Mouse (Mus musculus) limb, embryonic 10.5 days (tissue): ENCODE results near the gene Atrip. TPM values are rescaled to one million over a fixed set of nuclear protein-coding genes. Genes with fewer than 3 reads are reported as not detected.

Source experiments
- DNase-seq: peaks from one replicate; pipeline ENCODE4 v3.0.0-alpha.2; 2017; ENCODE audit warnings: low spot score
- H3K27ac ChIP-seq: fragments of 300-500 bp; sonication (generic); 2 replicates; pipeline ENCODE4 v1.5.1; 2016; ENCODE audit warnings: mild to moderate bottlenecking
- H3K27me3 ChIP-seq: fragments of 300-500 bp; sonication (generic); 2 replicates; pipeline ENCODE4 v1.6.1; 2016; ENCODE audit warnings: low read depth, mild to moderate bottlenecking; ENCODE audit not compliant: poor library complexity, severe bottlenecking
- H3K36me3 ChIP-seq: fragments of 300-500 bp; sonication (generic); 2 replicates; pipeline ENCODE4 v1.6.1; 2016; ENCODE audit warnings: mild to moderate bottlenecking, moderate library complexity
- H3K4me1 ChIP-seq: fragments of 300-500 bp; sonication (generic); 2 replicates; pipeline ENCODE4 v1.6.1; 2016
- H3K4me3 ChIP-seq: fragments of 300-500 bp; sonication (generic); 2 replicates; pipeline ENCODE4 v1.5.1; 2016; ENCODE audit warnings: mild to moderate bottlenecking, moderate library complexity
- H3K9me3 ChIP-seq: fragments of 300-500 bp; sonication (generic); replicated peaks from 2 replicates; pipeline ENCODE4 v1.6.1; 2016; ENCODE audit warnings: mild to moderate bottlenecking
- WGBS: fragments of 180-500 bp; shearing (Covaris S2); methylation state at CpG from one replicate; pipeline ENCODE4 v1.1.7; 2016; 5-methylcytosine and 5-hydroxymethylcytosine counted together
- polyA plus RNA-seq: library from polyadenylated mRNA; unstranded; fragments of >200 nt; fragmentation: Nextera tagmentation; extraction: Ambion mirVana; gene quantifications from 2 replicates; pipeline ENCODE4 v1.2.1, GENCODE M21; 2016

Gene Atrip
- polyA plus RNA-seq, 1 experiment from 2014 or later, result 35.3 TPM

DNA sequence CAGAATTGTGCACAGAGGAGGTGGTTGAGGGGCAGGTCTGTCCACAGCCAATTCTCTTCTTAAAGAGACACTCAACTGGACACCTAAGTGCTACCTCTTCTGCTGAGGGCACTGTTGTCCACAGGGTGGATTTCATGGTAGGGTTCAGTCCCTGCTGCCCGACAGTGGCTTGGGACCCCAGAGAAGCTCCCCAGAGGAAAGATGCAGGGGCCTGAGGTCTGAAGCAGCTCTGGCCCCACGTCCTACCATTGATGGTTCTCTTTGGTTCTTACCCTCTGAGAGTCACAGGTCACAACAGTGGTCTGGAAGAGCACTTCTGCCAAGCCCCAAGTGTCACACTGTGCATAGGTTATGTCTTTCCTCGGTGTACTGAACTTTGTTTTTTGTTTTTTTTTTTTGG is 20.6 kb downstream of the Atrip start:
- Histone ChIP-seq H3K36me3 (peaks cover 63% of the 10 kb centered on the region), H3K27ac (0 out of 2 replicates have a peak overlapping the region, but pooled peaks have one; percentile 3)
- WGBS, result 88% methylated on average over 3 of the region's 3 CpGs

DNA sequence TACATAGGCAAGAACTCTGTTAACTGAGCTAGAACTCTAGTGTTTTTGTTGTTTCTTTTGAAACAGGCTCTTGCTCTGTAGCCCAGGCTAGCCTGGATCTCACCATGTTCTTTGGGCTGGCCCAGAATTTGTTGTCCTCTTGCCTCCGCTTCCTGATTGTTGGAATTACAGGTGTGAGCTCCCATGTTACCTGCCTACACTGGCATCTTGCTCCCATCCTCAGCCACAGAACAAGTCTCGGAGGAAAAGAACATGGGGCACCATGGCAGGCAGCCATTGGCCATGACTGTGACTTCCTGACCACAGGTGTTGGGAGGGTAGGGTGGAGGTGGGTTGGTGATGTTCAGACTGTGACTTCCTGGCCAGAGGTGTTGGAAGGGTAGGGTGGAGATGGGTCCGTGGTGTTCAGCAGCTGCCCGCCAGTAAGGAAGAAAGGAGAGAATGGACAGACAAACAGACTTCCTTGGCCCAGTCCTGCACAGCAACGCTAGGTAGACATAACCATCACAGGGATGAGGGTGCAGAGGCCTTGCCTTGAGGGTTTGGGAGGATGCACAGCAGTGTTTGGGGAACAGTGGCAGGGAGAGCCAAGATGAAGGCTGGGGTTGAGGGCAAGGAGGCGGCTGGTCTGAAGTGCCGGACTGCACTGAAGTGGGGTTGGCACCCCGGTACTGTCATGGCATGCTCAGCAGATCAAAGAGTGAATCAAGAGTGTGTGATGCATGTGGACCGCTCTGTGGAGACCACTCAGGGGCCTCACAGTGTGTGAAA is 21.2 kb downstream of the Atrip start:
- H3K9me3 ChIP-seq, result no peaks in the 10 kb centered on the region
- 92% methylated on average over 9 of the region's 9 CpGs for WGBS
- no peaks in the 10 kb centered on the region for H3K27me3 ChIP-seq
- no peak for DNase-seq
- no peak overlapping the region for H3K4me3 ChIP-seq
- peaks cover 16% of the 10 kb centered on the region for H3K4me1 ChIP-seq
- H3K27ac ChIP-seq, result 0 out of 2 replicates have a peak overlapping the region, but pooled peaks have one; percentile 3
- peaks cover 60% of the 10 kb centered on the region for H3K36me3 ChIP-seq

More for the DNA sequence above, 20.6 kb downstream of the Atrip start:
- Histone ChIP-seq H3K4me3 (no peak overlapping the region), H3K27me3 (no peaks in the 10 kb centered on the region), H3K9me3 (no peaks in the 10 kb centered on the region), H3K4me1 (peaks cover 16% of the 10 kb centered on the region)
- no peak for DNase-seq

GRCm38 (mm10) chr9:109051651-109052489 is 22.1 kb downstream of the Atrip start:
- H3K36me3 ChIP-seq, result peaks cover 52% of the 10 kb centered on the region
- H3K27me3 ChIP-seq, result no peaks in the 10 kb centered on the region
- no peaks in the 10 kb centered on the region for H3K9me3 ChIP-seq
- WGBS, result 91% methylated on average over 10 of the region's 10 CpGs
- no peak overlapping the region for H3K4me3 ChIP-seq
- peaks cover 16% of the 10 kb centered on the region for H3K4me1 ChIP-seq
- H3K27ac ChIP-seq, result no peak overlapping the region
- DNase-seq, result no peak

- H3K36me3 ChIP-seq, result peaks cover 43% of the 10 kb centered on the region
- no peak for DNase-seq
- no peak overlapping the region for H3K4me3 ChIP-seq
- no peaks in the 10 kb centered on the region for H3K9me3 ChIP-seq
- no peaks in the 10 kb centered on the region for H3K27me3 ChIP-seq
- no peak overlapping the region for H3K27ac ChIP-seq
- 92% methylated on average over 13 of the region's 13 CpGs for WGBS
- peaks cover 16% of the 10 kb centered on the region for H3K4me1 ChIP-seq
These were observed 22.9 kb downstream of the Atrip start for GRCm38 (mm10) chr9:109051011-109051501.

- Histone ChIP-seq H3K4me1 (peaks cover 16% of the 10 kb centered on the region), H3K36me3 (peaks cover 39% of the 10 kb centered on the region), H3K4me3 (no peak overlapping the region), H3K27me3 (no peaks in the 10 kb centered on the region), H3K27ac (no peak overlapping the region), H3K9me3 (no peaks in the 10 kb centered on the region)
- WGBS, result 80% methylated on average over 3 of the region's 3 CpGs
- DNase-seq, result no peak
These were observed 23.3 kb downstream of the Atrip start for GRCm38 (mm10) chr9:109050674-109050997.

DNA sequence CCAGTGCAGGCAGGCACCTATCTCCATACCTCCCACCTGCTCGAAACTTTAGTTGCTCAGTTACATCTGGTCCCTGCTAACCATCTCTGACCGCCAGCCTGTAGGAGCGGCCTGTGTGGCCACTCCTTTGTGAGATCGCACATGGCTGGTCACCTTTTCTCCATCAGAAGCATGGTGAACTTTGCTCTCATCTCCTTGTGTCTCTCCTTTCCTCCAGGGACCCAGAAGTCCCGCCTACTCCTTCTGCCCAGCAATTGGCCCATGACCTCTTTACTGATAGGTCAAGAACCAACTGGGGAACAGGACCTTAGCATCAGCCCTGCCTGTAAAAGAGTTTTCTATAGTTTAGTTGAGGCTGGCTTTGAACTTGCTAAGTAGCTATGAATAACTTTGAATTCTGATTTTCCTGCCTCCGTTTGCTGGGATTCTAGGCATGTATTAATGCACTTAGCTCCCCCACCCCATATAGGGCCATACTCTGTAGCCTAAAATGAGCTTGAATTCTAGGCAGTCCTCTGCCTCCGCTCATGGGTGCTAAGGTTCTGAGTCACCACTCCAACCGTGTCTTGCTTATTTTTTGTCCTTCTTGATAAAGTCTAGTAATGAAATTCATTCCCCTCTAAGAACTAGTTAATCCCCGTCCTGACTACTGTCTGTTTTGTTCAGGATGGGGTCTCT is 23.8 kb downstream of the Atrip start:
- Histone ChIP-seq H3K36me3 (peaks cover 38% of the 10 kb centered on the region), H3K9me3 (no peaks in the 10 kb centered on the region), H3K27ac (no peak overlapping the region), H3K27me3 (no peaks in the 10 kb centered on the region), H3K4me3 (no peak overlapping the region), H3K4me1 (peaks cover 13% of the 10 kb centered on the region)
- WGBS, result 84% methylated on average over 9 of the region's 9 CpGs
- DNase-seq, result no peak

DNA sequence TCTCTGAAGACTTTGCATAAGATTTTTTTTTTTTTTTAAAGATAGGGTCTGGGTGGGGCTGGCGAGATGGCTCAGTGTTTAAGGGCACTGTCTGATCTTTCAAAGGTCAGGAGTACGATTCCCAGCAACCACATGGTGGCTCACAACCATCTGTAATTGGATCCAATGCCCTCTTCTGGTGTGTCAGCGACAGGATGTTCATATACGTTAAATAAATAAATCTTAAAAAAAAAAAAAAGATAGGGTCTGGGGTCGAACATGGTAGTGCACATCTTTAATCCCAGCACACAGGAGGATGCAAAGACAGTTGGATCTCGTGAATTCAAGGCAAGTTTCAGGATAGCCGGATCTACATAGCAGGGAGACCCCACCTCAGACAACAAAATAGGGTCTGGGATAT is 24.6 kb downstream of the Atrip start:
- Histone ChIP-seq H3K9me3 (no peaks in the 10 kb centered on the region), H3K27ac (no peak overlapping the region), H3K4me3 (no peak overlapping the region), H3K4me1 (peaks cover 5% of the 10 kb centered on the region), H3K27me3 (no peaks in the 10 kb centered on the region), H3K36me3 (peaks cover 35% of the 10 kb centered on the region)
- 89% methylated on average over 7 of the region's 7 CpGs for WGBS
- no peak for DNase-seq

- DNase-seq, result peak; percentile 61
- Histone ChIP-seq H3K27ac (no peak overlapping the region), H3K27me3 (no peaks in the 10 kb centered on the region), H3K36me3 (peaks cover 19% of the 10 kb centered on the region), H3K9me3 (no peaks in the 10 kb centered on the region), H3K4me1 (no peaks in the 10 kb centered on the region), H3K4me3 (no peak overlapping the region)
- WGBS, result 29% methylated on average over 5 of the region's 5 CpGs
These were observed 27.6 kb downstream of the Atrip start for GRCm38 (mm10) chr9:109046306-109046705.

DNA sequence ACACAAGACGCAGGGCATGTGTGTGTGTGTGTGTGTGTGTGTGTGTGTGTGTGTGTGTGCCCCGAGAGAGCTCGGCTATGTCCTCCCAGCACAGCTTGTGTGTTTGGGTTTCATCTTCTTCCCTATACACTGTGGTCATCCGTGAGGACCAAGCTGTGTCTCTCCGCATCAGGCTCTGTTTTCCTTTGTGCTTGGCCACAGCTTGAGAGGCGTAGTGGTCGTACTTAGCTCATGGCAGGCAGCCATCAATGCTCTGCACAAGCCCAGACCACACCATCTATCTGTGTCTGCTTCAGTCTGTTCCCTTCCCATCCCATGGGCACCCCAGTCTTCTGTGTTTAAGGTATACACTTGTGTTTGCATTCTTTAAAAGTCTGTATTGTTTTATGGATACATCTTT is 32.6 kb downstream of the Atrip start:
- Histone ChIP-seq H3K9me3 (no peaks in the 10 kb centered on the region), H3K27me3 (no peaks in the 10 kb centered on the region), H3K4me3 (no peak overlapping the region), H3K36me3 (no peaks in the 10 kb centered on the region), H3K4me1 (peaks cover 37% of the 10 kb centered on the region), H3K27ac (no peak overlapping the region)
- WGBS, result 91% methylated on average over 7 of the region's 7 CpGs
- no peak for DNase-seq

DNA sequence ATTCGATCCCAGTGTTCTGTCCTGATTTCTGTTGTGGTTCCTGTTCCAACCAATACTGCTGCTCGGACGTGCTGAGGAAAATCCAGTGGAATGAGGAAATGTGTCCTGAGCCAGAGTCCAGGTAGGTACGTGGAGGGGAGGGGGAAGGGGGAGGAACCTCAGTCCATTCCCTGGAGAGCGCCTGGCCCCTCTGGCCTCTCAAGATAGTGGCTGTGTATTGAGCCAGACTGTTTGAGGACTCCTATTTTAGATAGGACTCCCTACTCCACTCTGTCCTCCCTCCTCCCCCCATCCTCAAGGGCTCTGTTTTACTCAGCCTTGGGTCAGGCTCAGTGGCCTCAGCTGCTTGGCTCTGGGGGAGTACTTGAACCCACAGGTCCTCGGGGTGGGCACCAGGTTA is 33.0 kb downstream of the Atrip start:
- Histone ChIP-seq H3K36me3 (no peaks in the 10 kb centered on the region), H3K27me3 (no peaks in the 10 kb centered on the region), H3K4me3 (no peak overlapping the region), H3K27ac (no peak overlapping the region), H3K9me3 (no peaks in the 10 kb centered on the region), H3K4me1 (peaks cover 37% of the 10 kb centered on the region)
- 74% methylated on average over 6 of the region's 6 CpGs for WGBS
- no peak for DNase-seq

DNA sequence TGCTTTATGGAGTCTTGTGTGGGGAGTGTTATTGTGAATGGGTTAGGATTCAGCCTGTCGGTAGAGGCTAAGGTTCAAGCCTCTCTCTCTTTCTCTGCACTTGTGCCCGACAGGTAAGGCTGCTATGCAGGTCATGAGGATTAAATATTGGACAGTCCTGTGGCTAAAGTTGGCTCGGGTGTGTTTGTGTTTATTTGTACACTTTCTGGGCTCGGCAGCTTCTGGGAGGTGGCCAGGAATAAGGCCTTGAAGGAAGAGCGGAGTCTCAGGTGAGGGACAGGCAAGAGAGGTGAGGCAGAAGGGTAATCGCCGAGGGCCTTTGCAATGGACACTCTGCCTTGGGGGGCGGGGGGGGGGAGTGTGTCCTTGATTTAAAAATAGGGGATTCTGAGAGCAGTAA is 33.7 kb downstream of the Atrip start:
- Histone ChIP-seq H3K4me3 (no peak overlapping the region), H3K27ac (no peak overlapping the region), H3K9me3 (no peaks in the 10 kb centered on the region), H3K27me3 (no peaks in the 10 kb centered on the region), H3K36me3 (no peaks in the 10 kb centered on the region), H3K4me1 (peaks cover 37% of the 10 kb centered on the region)
- 83% methylated on average over 8 of the region's 8 CpGs for WGBS
- DNase-seq, result no peak

DNA sequence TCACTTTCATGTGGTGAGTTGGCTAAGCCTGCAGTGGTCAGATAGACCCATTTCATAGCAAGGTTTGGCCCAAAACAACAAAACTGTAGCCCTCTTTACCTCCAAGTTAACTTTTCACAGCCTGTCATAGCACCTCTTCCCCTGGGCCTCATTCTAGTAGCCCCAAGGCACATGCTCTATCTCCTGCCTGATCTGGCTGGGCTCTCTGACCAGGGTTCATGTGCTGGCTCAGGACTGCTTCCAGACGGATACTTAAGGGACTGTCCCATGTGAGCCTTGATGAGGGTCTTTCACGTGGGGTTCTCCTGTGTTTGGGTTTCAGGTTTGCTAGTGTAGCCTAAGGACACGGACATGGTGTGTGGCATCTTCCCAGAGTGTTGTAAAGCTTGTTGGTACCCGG is 34.2 kb downstream of the Atrip start:
- H3K27ac ChIP-seq, result 0 out of 2 replicates have a peak overlapping the region, but pooled peaks have one; percentile 92

More for the DNA sequence above, 34.2 kb downstream of the Atrip start:
- no peaks in the 10 kb centered on the region for H3K27me3 ChIP-seq
- no peak for DNase-seq
- peaks cover 37% of the 10 kb centered on the region for H3K4me1 ChIP-seq
- H3K4me3 ChIP-seq, result no peak overlapping the region
- no peaks in the 10 kb centered on the region for H3K36me3 ChIP-seq
- WGBS, result 85% methylated on average over 4 of the region's 4 CpGs
- H3K9me3 ChIP-seq, result no peaks in the 10 kb centered on the region
